Mouse (Mus musculus) embryonic facial prominence, embryonic 15.5 days (tissue): ENCODE measurements around the gene Tnfrsf8. TPM values are rescaled to one million over a fixed set of nuclear protein-coding genes. Genes with fewer than 3 reads are reported as not detected.

Source experiments
- ATAC-seq: fragments of 200-750 bp; cut with Nextera tagmentation; 2 replicates; pipeline ENCODE4 v1.8.0; 2017; ENCODE audit warnings: low read depth, moderate TSS enrichment; ENCODE audit not compliant: insufficient number of reproducible peaks, low FRiP score, low TSS enrichment
- H3K27ac ChIP-seq: fragments of 300-500 bp; sonication (generic); replicated peaks from 2 replicates; pipeline ENCODE4 v1.5.1; 2015; ENCODE audit warnings: mild to moderate bottlenecking, inconsistent platforms
- H3K27me3 ChIP-seq: fragments of 300-500 bp; sonication (generic); 2 replicates; pipeline ENCODE4 v1.6.1; 2015; ENCODE audit warnings: inconsistent platforms
- H3K36me3 ChIP-seq: fragments of 300-500 bp; sonication (generic); 2 replicates; pipeline ENCODE4 v1.6.1; 2015; ENCODE audit warnings: mild to moderate bottlenecking, inconsistent platforms
- H3K4me1 ChIP-seq: fragments of 300-500 bp; sonication (generic); 2 replicates; pipeline ENCODE4 v1.6.1; 2015; ENCODE audit warnings: inconsistent platforms
- H3K4me2 ChIP-seq: fragments of 300-500 bp; sonication (generic); replicated peaks from 2 replicates; pipeline ENCODE4 v1.6.1; 2015; ENCODE audit warnings: mild to moderate bottlenecking, inconsistent platforms
- H3K4me3 ChIP-seq: fragments of 300-500 bp; sonication (generic); replicated peaks from 2 replicates; pipeline ENCODE4 v1.5.1; 2015; ENCODE audit warnings: mild to moderate bottlenecking, inconsistent platforms
- H3K9ac ChIP-seq: fragments of 300-500 bp; sonication (generic); 2 replicates; pipeline ENCODE4 v1.6.1; 2015; ENCODE audit warnings: inconsistent platforms
- H3K9me3 ChIP-seq: fragments of 300-500 bp; sonication (generic); replicated peaks from 2 replicates; pipeline ENCODE4 v1.6.1; 2016; ENCODE audit warnings: inconsistent platforms
- WGBS: fragments of 180-500 bp; shearing (Covaris S2); methylation state at CpG from one replicate; pipeline ENCODE4 v1.1.7; 2015; 5-methylcytosine and 5-hydroxymethylcytosine counted together
- polyA plus RNA-seq: library from polyadenylated mRNA; unstranded; fragments of >200 nt; fragmentation: Nextera tagmentation; extraction: Ambion mirVana; gene quantifications from 2 replicates; pipeline ENCODE4 v1.2.1, GENCODE M21; 2015

Gene Tnfrsf8
- polyA plus RNA-seq, 1 experiment from 2014 or later = 0.20 TPM

- Histone ChIP-seq H3K9ac (no peak overlapping the region), H3K27ac (no peak overlapping the region), H3K4me3 (no peak overlapping the region), H3K27me3 (no peaks in the 10 kb centered on the region), H3K9me3 (no peaks in the 10 kb centered on the region), H3K36me3 (no peaks in the 10 kb centered on the region), H3K4me2 (no peak overlapping the region), H3K4me1 (no peaks in the 10 kb centered on the region)
- 82% methylated on average over 6 of the region's 6 CpGs for WGBS
- ATAC-seq = no peak
Observed at GRCm38 (mm10) chr4:145280966-145281365, 34.0 kb downstream of the Tnfrsf8 start.

GRCm38 (mm10) chr4:145278724-145279370, 36.1 kb downstream of the Tnfrsf8 start:
- Histone ChIP-seq H3K4me1 (no peaks in the 10 kb centered on the region), H3K36me3 (no peaks in the 10 kb centered on the region), H3K27me3 (no peaks in the 10 kb centered on the region), H3K9ac (no peak overlapping the region), H3K27ac (no peak overlapping the region), H3K4me2 (no peak overlapping the region), H3K4me3 (no peak overlapping the region), H3K9me3 (no peaks in the 10 kb centered on the region)
- WGBS = 65% methylated on average over 3 of the region's 3 CpGs
- ATAC-seq = no peak

- Histone ChIP-seq H3K4me2 (no peak overlapping the region), H3K27me3 (no peaks in the 10 kb centered on the region), H3K4me1 (no peaks in the 10 kb centered on the region), H3K27ac (no peak overlapping the region), H3K9ac (no peak overlapping the region), H3K9me3 (no peaks in the 10 kb centered on the region), H3K4me3 (no peak overlapping the region), H3K36me3 (no peaks in the 10 kb centered on the region)
- WGBS = 91% methylated on average over 2 of the region's 2 CpGs
- no peak for ATAC-seq
Observed at GRCm38 (mm10) chr4:145278231-145278630, 36.7 kb downstream of the Tnfrsf8 start.

GRCm38 (mm10) chr4:145276368-145277249, 38.4 kb downstream of the Tnfrsf8 start:
- Histone ChIP-seq H3K36me3 (no peaks in the 10 kb centered on the region), H3K4me3 (no peak overlapping the region), H3K4me2 (no peak overlapping the region), H3K27ac (no peak overlapping the region), H3K27me3 (no peaks in the 10 kb centered on the region), H3K4me1 (no peaks in the 10 kb centered on the region), H3K9me3 (no peaks in the 10 kb centered on the region), H3K9ac (no peak overlapping the region)
- WGBS = 77% methylated on average over 6 of the region's 6 CpGs
- no peak for ATAC-seq

GRCm38 (mm10) chr4:145274887-145275286, 40.1 kb downstream of the Tnfrsf8 start:
- H3K27ac ChIP-seq = no peak overlapping the region
- H3K36me3 ChIP-seq = no peaks in the 10 kb centered on the region
- H3K4me3 ChIP-seq = no peak overlapping the region
- H3K27me3 ChIP-seq = no peaks in the 10 kb centered on the region
- 92% methylated on average over 5 of the region's 5 CpGs for WGBS
- no peak overlapping the region for H3K4me2 ChIP-seq
- no peak overlapping the region for H3K9ac ChIP-seq
- H3K9me3 ChIP-seq = no peaks in the 10 kb centered on the region
- ATAC-seq = no peak
- H3K4me1 ChIP-seq = no peaks in the 10 kb centered on the region

- Histone ChIP-seq H3K36me3 (no peaks in the 10 kb centered on the region), H3K4me3 (no peak overlapping the region), H3K4me2 (no peak overlapping the region), H3K27ac (no peak overlapping the region), H3K4me1 (no peaks in the 10 kb centered on the region), H3K9ac (no peak overlapping the region), H3K27me3 (no peaks in the 10 kb centered on the region), H3K9me3 (no peaks in the 10 kb centered on the region)
- no peak for ATAC-seq
- 84% methylated on average over 5 of the region's 5 CpGs for WGBS
Observed at GRCm38 (mm10) chr4:145273923-145274322, 41.0 kb downstream of the Tnfrsf8 start.

- no peak overlapping the region for H3K9ac ChIP-seq
- no peak for ATAC-seq
- H3K4me2 ChIP-seq = no peak overlapping the region
- no peaks in the 10 kb centered on the region for H3K36me3 ChIP-seq
- no peak overlapping the region; the same call in 1 of the 2 replicates for H3K27ac ChIP-seq
- WGBS = 51% methylated on average over 1 of the region's 1 CpGs
- no peak overlapping the region for H3K4me3 ChIP-seq
- H3K9me3 ChIP-seq = no peaks in the 10 kb centered on the region
- H3K4me1 ChIP-seq = 0 out of 2 replicates have a peak, but pooled peaks cover 2% of the 10 kb centered on the region
- no peaks in the 10 kb centered on the region for H3K27me3 ChIP-seq
Observed at GRCm38 (mm10) chr4:145272763-145273162, 42.2 kb downstream of the Tnfrsf8 start.

- no peaks in the 10 kb centered on the region for H3K36me3 ChIP-seq
- H3K27me3 ChIP-seq = no peaks in the 10 kb centered on the region
- no peak overlapping the region for H3K9ac ChIP-seq
- no peak for ATAC-seq
- 79% methylated on average over 4 of the region's 4 CpGs for WGBS
- H3K4me2 ChIP-seq = no peak overlapping the region
- H3K27ac ChIP-seq = no peak overlapping the region
- H3K9me3 ChIP-seq = no peaks in the 10 kb centered on the region
- H3K4me1 ChIP-seq = 0 out of 2 replicates have a peak, but pooled peaks cover 4% of the 10 kb centered on the region
- no peak overlapping the region for H3K4me3 ChIP-seq
Observed at GRCm38 (mm10) chr4:145271634-145272033, 43.3 kb downstream of the Tnfrsf8 start.

- H3K27me3 ChIP-seq = no peaks in the 10 kb centered on the region
- no peaks in the 10 kb centered on the region for H3K36me3 ChIP-seq
- 0 out of 2 replicates have a peak, but pooled peaks cover 4% of the 10 kb centered on the region for H3K4me1 ChIP-seq
- WGBS = 82% methylated on average over 5 of the region's 5 CpGs
- no peak overlapping the region for H3K9ac ChIP-seq
- ATAC-seq = no peak
- H3K4me3 ChIP-seq = no peak overlapping the region
- H3K9me3 ChIP-seq = no peaks in the 10 kb centered on the region
- H3K27ac ChIP-seq = no peak overlapping the region
- H3K4me2 ChIP-seq = no peak overlapping the region
Observed at GRCm38 (mm10) chr4:145270136-145270535, 44.8 kb downstream of the Tnfrsf8 start.

- Histone ChIP-seq H3K4me1 (0 out of 2 replicates have a peak, but pooled peaks cover 4% of the 10 kb centered on the region), H3K36me3 (no peaks in the 10 kb centered on the region), H3K9me3 (no peaks in the 10 kb centered on the region), H3K4me2 (no peak overlapping the region), H3K27me3 (no peaks in the 10 kb centered on the region), H3K4me3 (no peak overlapping the region), H3K9ac (no peak overlapping the region), H3K27ac (no peak overlapping the region)
- ATAC-seq = no peak
- WGBS = 58% methylated on average over 4 of the region's 4 CpGs
Observed at GRCm38 (mm10) chr4:145267631-145268110, 47.3 kb downstream of the Tnfrsf8 start.

- Histone ChIP-seq H3K4me3 (no peak overlapping the region), H3K4me2 (no peak overlapping the region), H3K9ac (no peak overlapping the region), H3K27me3 (no peaks in the 10 kb centered on the region), H3K36me3 (no peaks in the 10 kb centered on the region), H3K9me3 (no peaks in the 10 kb centered on the region), H3K4me1 (0 out of 2 replicates have a peak, but pooled peaks cover 4% of the 10 kb centered on the region), H3K27ac (no peak overlapping the region)
- ATAC-seq = no peak
- WGBS = 75% methylated on average over 4 of the region's 4 CpGs
Observed at GRCm38 (mm10) chr4:145266505-145266904, 48.5 kb downstream of the Tnfrsf8 start.
